Mouse (Mus musculus) neural tube, embryonic 10.5 days (tissue): ENCODE data around the gene Kcnk16.

Source experiments
- DNase-seq: peaks from one replicate; pipeline ENCODE4 v3.0.0-alpha.2; 2017; ENCODE audit warnings: low spot score; ENCODE audit errors: extremely low spot score

Kcnk16 gene

GRCm38 (mm10) chr14:20233016-20233980 lies 35.7 kb downstream of the Kcnk16 start:
- no peak for DNase-seq

GRCm38 (mm10) chr14:20230063-20230491 lies 38.9 kb downstream of the Kcnk16 start:
- no peak for DNase-seq

DNA sequence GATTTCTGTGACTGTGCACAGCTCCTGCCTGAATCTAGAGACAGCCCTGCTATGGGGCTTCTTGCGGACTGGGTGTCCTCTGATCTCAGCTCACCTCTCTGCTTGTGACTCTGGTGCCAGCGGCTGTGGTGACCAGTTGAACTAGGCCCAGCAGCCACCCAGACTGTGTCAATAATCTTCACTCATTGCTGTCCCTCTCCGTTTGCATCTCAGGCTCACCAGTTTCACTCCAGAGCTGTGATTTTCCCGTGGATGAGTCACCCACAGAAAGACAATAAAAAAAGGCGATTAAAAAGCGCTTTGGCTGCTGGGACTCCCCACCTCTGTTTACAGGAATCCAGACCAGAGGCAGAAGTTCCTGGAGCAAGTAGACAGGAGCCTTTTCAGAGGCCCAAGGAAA lies 39.6 kb downstream of the Kcnk16 start:
- DNase-seq, result no peak

GRCm38 (mm10) chr14:20228336-20228735 lies 40.7 kb downstream of the Kcnk16 start:
- DNase-seq, result no peak

DNA sequence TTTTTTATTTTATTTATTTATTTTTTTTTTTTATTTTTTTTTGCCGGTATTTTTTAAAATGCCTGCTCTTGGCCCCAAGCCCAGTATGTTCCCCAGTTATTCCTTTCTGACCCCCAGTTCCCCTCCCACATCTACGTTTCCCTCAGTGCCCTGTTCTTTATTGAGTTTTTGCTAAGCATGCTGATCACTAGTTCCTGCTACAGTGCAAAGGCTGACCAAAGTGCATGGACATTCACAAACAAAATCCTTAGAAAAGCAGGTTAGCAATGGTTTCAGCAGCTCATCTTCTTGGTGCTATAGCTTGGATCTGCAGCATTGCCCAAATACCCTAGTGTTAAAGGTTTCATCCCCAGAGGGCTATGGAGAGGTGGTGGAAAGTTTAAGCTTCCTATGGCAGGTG lies 42.0 kb downstream of the Kcnk16 start:
- no peak for DNase-seq

GRCm38 (mm10) chr14:20226488-20226887 lies 42.5 kb downstream of the Kcnk16 start:
- DNase-seq, result no peak

GRCm38 (mm10) chr14:20225525-20225924 lies 43.5 kb downstream of the Kcnk16 start:
- DNase-seq, result no peak

DNA sequence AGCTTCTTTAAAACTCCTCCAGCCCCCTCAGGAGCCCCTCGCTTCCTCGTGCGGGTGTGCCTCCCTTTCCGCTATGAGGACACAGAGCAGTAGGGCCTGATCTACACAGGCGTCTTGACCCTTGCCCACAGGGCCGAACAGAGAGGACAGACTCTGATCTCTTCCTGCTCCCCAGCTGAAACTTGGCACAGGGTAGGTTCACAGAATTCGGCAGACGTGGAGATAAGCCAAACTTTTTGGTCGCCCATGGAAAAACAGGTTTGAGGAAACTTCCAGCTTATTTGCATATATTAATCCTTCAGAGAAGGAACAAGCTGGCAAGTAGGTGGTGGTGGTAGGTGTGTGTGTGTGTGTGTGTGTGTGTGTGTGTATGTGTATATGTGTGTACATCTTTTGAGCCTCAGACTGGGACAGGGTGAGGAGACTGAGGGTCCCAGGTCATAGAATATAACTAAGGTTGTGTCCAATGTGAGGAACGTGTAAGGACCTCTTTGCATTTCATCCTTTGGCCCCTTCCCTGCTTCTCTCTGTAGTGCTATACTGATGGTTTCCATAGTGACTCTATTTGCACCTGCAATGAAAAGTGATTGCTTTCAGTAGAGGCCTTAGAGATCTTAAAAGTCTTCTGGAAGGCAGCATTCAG lies 44.3 kb downstream of the Kcnk16 start:
- DNase-seq, result no peak

GRCm38 (mm10) chr14:20224163-20224562 lies 44.8 kb downstream of the Kcnk16 start:
- DNase-seq, result no peak

DNA sequence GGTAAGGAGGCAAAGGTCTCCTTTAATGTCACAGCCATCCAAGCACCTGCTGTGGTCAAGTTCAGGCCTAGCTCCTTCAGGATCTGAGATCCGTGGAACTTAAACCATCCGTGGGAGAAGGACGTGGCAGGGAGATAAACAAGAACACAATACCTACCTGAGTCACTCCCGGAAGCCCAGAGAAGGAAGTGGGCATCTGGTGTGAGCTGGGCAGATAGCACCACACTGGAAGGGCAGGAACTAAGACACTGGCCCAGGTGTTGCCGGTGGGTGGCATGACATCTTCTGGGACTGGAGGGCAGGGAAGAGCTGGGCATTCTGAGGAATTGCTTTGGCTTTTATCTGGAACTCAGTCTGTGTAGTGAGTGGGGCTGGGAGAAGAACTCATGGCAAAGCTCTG lies 45.7 kb downstream of the Kcnk16 start:
- DNase-seq, result no peak

- DNase-seq, result no peak
Measured at GRCm38 (mm10) chr14:20221083-20221482, 47.9 kb downstream of the Kcnk16 start.

GRCm38 (mm10) chr14:20219849-20220248 lies 49.1 kb downstream of the Kcnk16 start:
- no peak for DNase-seq

DNA sequence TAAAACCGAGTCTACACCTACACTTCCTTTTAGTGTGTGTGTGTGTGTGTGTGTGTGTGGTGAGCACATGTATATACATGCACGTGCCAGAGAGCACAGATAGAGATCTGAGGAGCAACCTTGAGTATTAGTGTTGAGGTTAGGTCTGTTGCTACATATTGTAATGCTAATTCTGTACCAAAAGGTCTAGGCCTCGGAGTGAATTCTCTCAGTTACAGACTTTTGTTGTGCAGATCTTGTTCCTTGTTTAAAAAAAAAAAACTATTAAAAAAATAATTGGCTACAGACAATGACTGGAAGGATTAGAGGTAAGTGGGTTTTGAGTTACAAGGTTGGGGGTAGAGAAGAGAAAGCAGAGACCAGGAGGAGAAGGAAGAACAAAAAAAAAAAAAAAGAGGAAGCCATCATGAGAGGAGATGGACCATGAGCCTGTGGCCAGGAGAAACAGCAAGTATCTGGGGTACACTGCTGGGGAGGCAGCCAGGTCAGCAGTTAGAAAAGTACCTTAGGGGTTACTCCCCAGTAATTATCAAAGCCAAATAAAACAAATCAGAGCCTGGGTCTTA lies 51.6 kb downstream of the Kcnk16 start:
- no peak for DNase-seq

GRCm38 (mm10) chr14:20216561-20217298 lies 52.3 kb downstream of the Kcnk16 start:
- no peak for DNase-seq

GRCm38 (mm10) chr14:20215826-20216225 lies 53.2 kb downstream of the Kcnk16 start:
- DNase-seq, result no peak

GRCm38 (mm10) chr14:20214125-20214524 lies 54.9 kb downstream of the Kcnk16 start:
- no peak for DNase-seq

DNA sequence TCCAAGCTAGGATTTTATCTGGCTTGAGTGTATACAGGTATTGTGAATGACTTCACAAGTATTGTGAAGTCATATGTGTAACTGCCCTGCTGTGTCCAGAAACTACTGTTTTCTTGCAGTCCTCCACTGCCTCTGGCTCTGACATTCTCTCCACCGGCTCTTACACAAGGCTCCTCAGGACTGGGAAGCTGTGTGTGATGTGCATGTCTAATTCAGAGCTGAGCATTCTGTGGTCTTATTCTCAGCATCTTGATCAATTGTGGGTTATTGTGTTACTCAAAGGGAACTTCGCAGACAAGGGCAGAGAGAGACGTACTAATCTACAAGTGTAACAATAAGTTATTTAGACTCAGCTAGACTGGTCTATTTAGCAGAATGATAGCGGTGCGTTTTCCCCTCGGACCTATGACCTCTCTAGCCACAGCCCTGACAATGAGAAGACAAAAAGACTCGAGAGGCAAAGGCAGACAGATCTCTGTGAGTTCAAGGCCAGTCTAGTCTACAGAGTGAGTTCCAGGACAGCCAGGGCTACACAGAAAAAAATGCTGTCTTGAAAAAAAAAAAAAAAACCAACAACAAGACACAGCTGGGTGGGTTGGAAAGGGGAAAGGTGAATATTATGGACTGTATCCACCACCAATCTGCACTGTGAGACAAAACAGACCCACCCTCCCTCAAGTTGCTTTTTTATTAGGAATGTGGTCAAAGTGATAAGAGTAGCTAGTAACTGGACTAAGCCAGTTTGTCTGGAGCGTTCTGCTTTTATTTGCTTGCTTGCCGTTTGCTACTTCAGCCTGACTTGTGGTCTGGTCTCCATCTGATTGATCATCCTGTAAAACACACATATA lies 57.0 kb downstream of the Kcnk16 start:
- no peak for DNase-seq
